ENCODE assay signal across 1 mouse cellular context in the genomic region with DNA sequence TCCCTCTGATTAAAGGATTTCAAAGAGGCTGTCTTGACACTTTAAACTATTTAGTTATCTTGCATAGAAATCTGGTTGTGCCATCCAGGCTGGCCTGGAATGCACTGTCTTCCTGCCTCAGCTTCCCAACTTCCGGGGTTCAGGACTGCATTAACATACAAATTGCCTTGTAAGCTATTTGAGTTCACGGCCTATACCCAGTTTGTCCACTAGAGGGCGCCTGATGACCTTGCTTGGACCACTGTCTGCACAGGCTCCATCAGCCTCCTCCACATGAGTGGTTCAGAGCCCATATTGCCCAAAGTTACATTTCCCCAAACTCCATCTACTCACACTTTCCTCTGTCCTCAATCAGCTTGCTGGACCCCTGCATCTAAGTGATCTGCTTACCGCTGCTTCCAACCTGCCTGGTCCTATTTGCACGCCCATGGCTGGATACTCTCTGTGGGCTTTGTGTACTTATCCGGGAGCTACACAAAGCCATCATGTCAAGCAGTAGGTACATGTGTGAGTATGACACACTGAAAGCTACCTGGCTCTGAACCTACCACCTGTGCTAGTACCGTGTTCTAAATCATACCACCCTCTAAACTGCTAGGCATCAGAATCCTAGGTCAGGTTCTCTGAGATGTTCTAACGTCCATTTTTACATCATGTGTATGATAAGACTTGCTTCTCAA.
TF ChIP-seq lines count a peak whose summit lies in the region.

No protein-coding gene starts in this region.

TF ChIP-seq in MEL, 35 proteins besides CTCF, POLR2A, EP300 and RAD21 (continued from another document):
- TF ChIP-seq TAL1 (IDR thresholded peaks at IDR 0.05; ENCODE audit: low read length) (no peak), ZMIZ1 (IDR thresholded peaks at IDR 0.05; ENCODE audit: low read depth, low read length) (no peak), BHLHE40 (IDR thresholded peaks at IDR 0.05; ENCODE audit: borderline replicate concordance, low read depth, low read length) (no peak), ZKSCAN1 (IDR thresholded peaks at IDR 0.05; ENCODE audit: low read depth, low read length) (no peak), SMC3 (IDR thresholded peaks at IDR 0.05; ENCODE audit: low read depth, low read length) (peak; percentile 85), SIN3A (IDR thresholded peaks at IDR 0.05; ENCODE audit: low read length) (no peak), TCF12 (IDR thresholded peaks at IDR 0.05; ENCODE audit: low read depth, low read length) (no peak), ELF1 (IDR thresholded peaks at IDR 0.05; ENCODE audit: low read depth, low read length) (peak; percentile 84), MAX (IDR thresholded peaks at IDR 0.05; ENCODE audit: low read length) (no peak), USF2 (IDR thresholded peaks at IDR 0.05; ENCODE audit: borderline replicate concordance in 1 of 2, insufficient read depth in 1 of 2, low read depth in 1 of 2, low read length in 2 of 2) (no peak), ZNF384 (IDR thresholded peaks at IDR 0.05; ENCODE audit: low read depth, low read length) (no peak), KAT2A (conservative IDR thresholded peaks at IDR 0.05; ENCODE audit: low read depth, low read length) (no peak), CHD1 (IDR thresholded peaks at IDR 0.05; ENCODE audit: low read depth, low read length) (no peak), GATA1 (IDR thresholded peaks at IDR 0.05; ENCODE audit: low read depth, low read length) (no peak), MAFK (IDR thresholded peaks at IDR 0.05; ENCODE audit: borderline replicate concordance, low read depth, low read length) (peak; percentile 87; the same call in 1 of the 2 replicates), MXI1 (IDR thresholded peaks at IDR 0.05; ENCODE audit: low read depth, low read length) (no peak), MAZ (IDR thresholded peaks at IDR 0.05; ENCODE audit: low read depth, low read length) (no peak)
